Mouse (Mus musculus) heart, embryonic 14.5 days (tissue): ENCODE results near the gene 1190005I06Rik. TPM values are rescaled to one million over a fixed set of nuclear protein-coding genes. Genes with fewer than 3 reads are reported as not detected.

Experiments used
- ATAC-seq: fragments of 200-750 bp; cut with Nextera tagmentation; 2 replicates; pipeline ENCODE4 v1.8.0; 2017; ENCODE audit warnings: low read depth, moderate TSS enrichment; ENCODE audit not compliant: insufficient number of reproducible peaks, insufficient read depth, low FRiP score
- H3K27ac ChIP-seq, 2 experiments: fragments of 200-500 bp in 1 of 2; fragments of 300-500 bp in 1 of 2; sonication (generic) in 1 of 2; replicated peaks in 1 of 2; 2 replicates each; pipeline ENCODE4 v1.5.1; 2012 to 2014; ENCODE audit warnings: low read depth in 2 of 2, low read length in 2 of 2, control low read depth in 1 of 2, mild to moderate bottlenecking in 1 of 2, mixed read lengths in 1 of 2; ENCODE audit not compliant: control insufficient read depth in 1 of 2, insufficient read depth in 1 of 2
- H3K27me3 ChIP-seq: fragments of 300-500 bp; sonication (generic); 2 replicates; pipeline ENCODE4 v1.6.1; 2014; ENCODE audit warnings: mild to moderate bottlenecking, low read length, control low read depth; ENCODE audit not compliant: control insufficient read depth, insufficient read depth
- H3K36me3 ChIP-seq: fragments of 300-500 bp; sonication (generic); 2 replicates; pipeline ENCODE4 v1.6.1; 2014; ENCODE audit warnings: mild to moderate bottlenecking, control low read depth, low read length, mixed read lengths; ENCODE audit not compliant: control insufficient read depth, insufficient read depth
- H3K4me1 ChIP-seq, 2 experiments: fragments of 200-500 bp in 1 of 2; fragments of 300-500 bp in 1 of 2; sonication (generic) in 1 of 2; 2 replicates each; pipeline ENCODE4 v1.6.1; 2012 to 2014; ENCODE audit warnings: low read length in 2 of 2, control low read depth in 1 of 2, mixed read lengths in 1 of 2; ENCODE audit not compliant: control insufficient read depth in 2 of 2, insufficient read depth in 2 of 2
- H3K4me2 ChIP-seq: fragments of 300-500 bp; sonication (generic); 2 replicates; pipeline ENCODE4 v1.6.1; 2014; ENCODE audit warnings: mild to moderate bottlenecking, low read length
- H3K4me3 ChIP-seq, 2 experiments: fragments of 200-500 bp in 1 of 2; fragments of 300-500 bp in 1 of 2; sonication (generic) in 1 of 2; 2 replicates each; pipeline ENCODE4 v1.5.1; 2012 to 2014; ENCODE audit warnings: low read length in 2 of 2, mild to moderate bottlenecking in 2 of 2, control low read depth in 1 of 2, low read depth in 1 of 2, moderate library complexity in 1 of 2; ENCODE audit not compliant: control insufficient read depth in 1 of 2, insufficient read depth in 1 of 2
- H3K9ac ChIP-seq: fragments of 300-500 bp; sonication (generic); 2 replicates; pipeline ENCODE4 v1.6.1; 2014; ENCODE audit warnings: mild to moderate bottlenecking, low read length
- H3K9me3 ChIP-seq: fragments of 300-500 bp; sonication (generic); 2 replicates; pipeline ENCODE4 v1.6.1; 2016; ENCODE audit warnings: low read length, control low read depth; ENCODE audit not compliant: control insufficient read depth
- WGBS: fragments of 180-500 bp; shearing (Covaris S2); extraction: QIAGEN DNeasy Blood & Tissue Kit; methylation state at CpG from one replicate; pipeline ENCODE4 v1.1.7; 2014; 5-methylcytosine and 5-hydroxymethylcytosine counted together
- polyA plus RNA-seq: library from polyadenylated mRNA; unstranded; fragments of >200 nt; fragmentation: Nextera tagmentation; extraction: Ambion mirVana; gene quantifications from 2 replicates; pipeline ENCODE4 v1.2.1, GENCODE M21; 2014

Gene 1190005I06Rik
- polyA plus RNA-seq, 1 experiment from 2014 or later = 6.2 TPM

GRCm38 (mm10) chr8:120679629-120680387, 32.4 kb upstream of the 1190005I06Rik start:
- no peak overlapping the region for H3K4me2 ChIP-seq
- peaks cover 11% of the 10 kb centered on the region for H3K27me3 ChIP-seq
- peaks cover 17% of the 10 kb centered on the region for H3K36me3 ChIP-seq
- H3K27ac ChIP-seq = no peak overlapping the region
- H3K9me3 ChIP-seq = no peaks in the 10 kb centered on the region
- ATAC-seq = no peak
- 27% methylated on average over 11 of the region's 11 CpGs for WGBS
- no peak overlapping the region for H3K4me3 ChIP-seq
- H3K9ac ChIP-seq = peak overlapping the region; percentile 54; the same call in 1 of the 2 replicates
- H3K4me1 ChIP-seq = no peaks in the 10 kb centered on the region

GRCm38 (mm10) chr8:120678447-120678846, 31.0 kb upstream of the 1190005I06Rik start:
- WGBS = 11% methylated on average over 10 of the region's 10 CpGs
- Histone ChIP-seq H3K27ac (no peak overlapping the region), H3K4me3 (no peak overlapping the region), H3K4me2 (no peak overlapping the region), H3K4me1 (no peaks in the 10 kb centered on the region), H3K9ac (no peak overlapping the region), H3K9me3 (no peaks in the 10 kb centered on the region), H3K36me3 (peaks cover 26% of the 10 kb centered on the region), H3K27me3 (peaks cover 11% of the 10 kb centered on the region)
- ATAC-seq = no peak

DNA sequence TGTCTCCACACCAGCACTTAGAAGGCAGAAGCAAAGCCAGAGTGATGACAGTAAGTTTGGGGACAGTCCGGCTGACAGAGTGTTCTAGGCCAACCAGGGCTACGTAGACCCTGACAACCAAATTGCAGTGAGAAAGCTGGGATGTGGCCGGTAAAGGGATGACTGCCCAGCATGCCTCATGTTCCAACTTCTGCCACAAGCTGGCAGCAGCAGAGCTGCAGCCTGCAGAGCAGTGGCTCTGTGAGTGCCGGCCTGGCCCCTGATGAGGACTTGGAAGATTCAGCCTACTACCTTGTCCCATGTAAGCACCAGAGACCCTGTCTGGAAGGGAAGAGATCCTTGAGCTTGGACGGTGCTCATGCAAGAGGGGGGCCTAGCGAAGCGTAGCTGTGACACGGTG, 28.3 kb upstream of the 1190005I06Rik start:
- peaks cover 7% of the 10 kb centered on the region for H3K27me3 ChIP-seq
- WGBS = 66% methylated on average over 8 of the region's 8 CpGs
- H3K4me1 ChIP-seq = 0 out of 4 replicates have a peak, but pooled peaks cover 0 to 4% of the 10 kb centered on the region in 2 experiments
- ATAC-seq = no peak
- no peak overlapping the region for H3K27ac ChIP-seq
- peaks cover 54% of the 10 kb centered on the region for H3K36me3 ChIP-seq
- no peak overlapping the region for H3K9ac ChIP-seq
- H3K4me2 ChIP-seq = no peak overlapping the region
- no peaks in the 10 kb centered on the region for H3K9me3 ChIP-seq
- H3K4me3 ChIP-seq = no peak overlapping the region

DNA sequence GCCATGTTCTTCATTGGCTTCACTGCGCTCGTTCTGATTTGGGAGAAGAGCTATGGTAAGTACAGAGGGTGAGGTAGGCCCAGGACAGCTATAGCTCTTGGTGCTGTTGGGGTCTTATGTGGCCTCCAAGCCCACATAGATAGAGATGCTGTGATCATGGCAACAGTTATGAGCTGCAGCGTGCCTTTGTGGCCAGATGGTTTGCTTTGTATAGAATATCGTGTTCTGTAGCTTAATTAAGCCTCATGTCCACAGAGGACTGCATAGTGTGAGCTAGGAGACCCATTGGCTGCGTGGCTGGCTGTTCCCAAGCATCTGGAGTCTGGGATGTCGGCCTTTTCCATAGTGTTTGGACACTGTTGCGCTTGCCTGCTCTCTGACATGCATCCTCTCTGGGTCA, 25.9 kb upstream of the 1190005I06Rik start:
- ATAC-seq = no peak
- Histone ChIP-seq H3K27me3 (no peaks in the 10 kb centered on the region), H3K4me2 (no peak overlapping the region), H3K4me3 (no peak overlapping the region), H3K9ac (no peak overlapping the region), H3K27ac (no peak overlapping the region), H3K4me1 (peaks cover 0 to 14% of the 10 kb centered on the region in 2 experiments; a peak in 2 of 4 replicates), H3K36me3 (peaks cover 68% of the 10 kb centered on the region), H3K9me3 (no peaks in the 10 kb centered on the region)
- 91% methylated on average over 7 of the region's 7 CpGs for WGBS

GRCm38 (mm10) chr8:120672626-120673229, 25.3 kb upstream of the 1190005I06Rik start:
- ATAC-seq = no peak
- H3K9ac ChIP-seq = no peak overlapping the region
- no peaks in the 10 kb centered on the region for H3K27me3 ChIP-seq
- peaks cover 0 to 14% of the 10 kb centered on the region in 2 experiments; a peak in 2 of 4 replicates for H3K4me1 ChIP-seq
- H3K4me2 ChIP-seq = no peak overlapping the region
- no peaks in the 10 kb centered on the region for H3K9me3 ChIP-seq
- WGBS = 86% methylated on average over 16 of the region's 16 CpGs
- peaks cover 68% of the 10 kb centered on the region for H3K36me3 ChIP-seq
- no peak overlapping the region for H3K4me3 ChIP-seq
- H3K27ac ChIP-seq = no peak overlapping the region

DNA sequence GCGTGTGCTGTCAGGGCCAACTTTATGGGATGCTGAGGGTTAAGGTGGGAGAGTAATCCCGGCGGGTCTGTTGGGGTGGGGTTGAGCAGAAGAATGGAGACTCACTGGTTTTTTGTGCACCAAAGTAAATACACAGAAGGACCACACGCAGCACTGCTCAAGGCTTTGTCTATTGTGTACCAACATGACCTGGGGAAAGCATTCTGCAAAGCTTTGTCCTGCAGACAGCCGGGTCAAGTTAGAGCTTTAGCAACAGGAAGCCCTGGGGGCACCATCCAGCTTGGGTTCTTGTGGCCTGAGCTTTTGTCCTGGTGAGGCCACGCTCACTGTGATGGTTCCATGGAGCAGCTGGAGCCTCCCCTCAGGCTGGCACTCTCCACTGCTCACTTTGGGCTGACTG, 24.3 kb upstream of the 1190005I06Rik start:
- H3K4me3 ChIP-seq = no peak overlapping the region
- H3K4me1 ChIP-seq = peaks cover 3 to 19% of the 10 kb centered on the region in 2 experiments
- H3K36me3 ChIP-seq = peaks cover 61% of the 10 kb centered on the region
- H3K4me2 ChIP-seq = no peak overlapping the region
- ATAC-seq = no peak
- 74% methylated on average over 6 of the region's 6 CpGs for WGBS
- H3K27me3 ChIP-seq = no peaks in the 10 kb centered on the region
- H3K9ac ChIP-seq = no peak overlapping the region
- no peak overlapping the region for H3K27ac ChIP-seq
- no peaks in the 10 kb centered on the region for H3K9me3 ChIP-seq

- Histone ChIP-seq H3K27me3 (no peaks in the 10 kb centered on the region), H3K4me3 (peak within 1 kb of the TSS; percentile 93 to 97), H3K4me2 (peak within 1 kb of the TSS; percentile 92), H3K9me3 (no peaks in the 10 kb centered on the region), H3K27ac (peak within 1 kb of the TSS; percentile 73 to 91), H3K36me3 (peaks cover 50% of the 10 kb centered on the region), H3K9ac (peak within 1 kb of the TSS; percentile 97), H3K4me1 (peaks cover 11 to 41% of the 10 kb centered on the region in 2 experiments)
- ATAC-seq = peak; percentile 33
- WGBS = under 1% methylated on average over 51 of the region's 51 CpGs
Observed at GRCm38 (mm10) chr8:120668374-120668905, 21.0 kb upstream of the 1190005I06Rik start, which contains the start of gene Emc8. Gene Emc8 (minus strand): TSS chr8:120668573.
